Mouse (Mus musculus) midbrain, embryonic 15.5 days (tissue): ENCODE results near the gene Aagab. TPM values are rescaled to one million over a fixed set of nuclear protein-coding genes. Genes with fewer than 3 reads are reported as not detected.
A peak's percentile ranks its signal among the peaks of the same experiment; 100 is the strongest.

ENCODE experiments used
- ATAC-seq: fragments of 200-750 bp; cut with Nextera tagmentation; replicated peaks from 2 replicates; pipeline ENCODE4 v1.8.0; 2017; ENCODE audit warnings: moderate TSS enrichment
- H3K27ac ChIP-seq: fragments of 300-500 bp; sonication (generic); 2 replicates; pipeline ENCODE4 v1.5.1; 2015; ENCODE audit warnings: mild to moderate bottlenecking, inconsistent platforms
- H3K27me3 ChIP-seq: fragments of 300-500 bp; sonication (generic); replicated peaks from 2 replicates; pipeline ENCODE4 v1.6.1; 2015; ENCODE audit warnings: inconsistent platforms
- H3K36me3 ChIP-seq: fragments of 300-500 bp; sonication (generic); replicated peaks from 2 replicates; pipeline ENCODE4 v1.6.1; 2015; ENCODE audit warnings: inconsistent platforms
- H3K4me1 ChIP-seq: fragments of 300-500 bp; sonication (generic); 2 replicates; pipeline ENCODE4 v1.6.1; 2015; ENCODE audit warnings: inconsistent platforms
- H3K4me2 ChIP-seq: fragments of 300-500 bp; sonication (generic); 2 replicates; pipeline ENCODE4 v1.6.1; 2015; ENCODE audit warnings: inconsistent platforms, mild to moderate bottlenecking, moderate library complexity
- H3K4me3 ChIP-seq: fragments of 300-500 bp; sonication (generic); 2 replicates; pipeline ENCODE4 v1.5.1; 2015; ENCODE audit warnings: mild to moderate bottlenecking, inconsistent platforms
- H3K9ac ChIP-seq: fragments of 300-500 bp; sonication (generic); 2 replicates; pipeline ENCODE4 v1.6.1; 2015; ENCODE audit warnings: mild to moderate bottlenecking, inconsistent platforms
- H3K9me3 ChIP-seq: fragments of 300-500 bp; sonication (generic); 2 replicates; pipeline ENCODE4 v1.6.1; 2016; ENCODE audit warnings: inconsistent platforms
- WGBS: fragments of 180-500 bp; shearing (Covaris S2); methylation state at CpG from one replicate; pipeline ENCODE4 v1.1.7; 2015; ENCODE audit warnings: mixed read lengths; 5-methylcytosine and 5-hydroxymethylcytosine counted together
- polyA plus RNA-seq: library from polyadenylated mRNA; unstranded; fragments of >200 nt; fragmentation: Nextera tagmentation; extraction: Ambion mirVana; gene quantifications from 2 replicates; pipeline ENCODE4 v1.2.1, GENCODE M21; 2015

The Aagab gene
- polyA plus RNA-seq, 1 experiment from 2014 or later: 61.0 TPM

DNA sequence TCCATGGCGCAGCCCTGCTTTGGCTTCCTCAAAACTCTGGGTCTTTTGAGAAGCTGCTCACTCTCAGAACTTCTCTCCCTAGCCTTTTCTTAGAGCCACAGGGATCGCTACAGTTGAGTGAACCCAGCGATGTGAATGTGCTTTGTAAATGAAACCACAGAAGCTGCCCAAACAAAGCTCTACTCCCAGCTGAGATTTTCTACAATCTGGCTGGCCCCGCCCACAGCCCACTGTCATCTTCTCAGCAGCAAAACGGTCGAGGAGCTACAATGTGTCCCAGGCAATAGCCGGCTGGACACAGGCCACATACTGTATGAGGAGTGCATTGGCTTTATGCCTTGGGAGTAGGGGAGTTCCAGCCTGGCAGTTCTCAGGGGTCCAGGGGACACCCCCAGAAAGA, 51.2 kb downstream of the Aagab start:
- Histone ChIP-seq H3K9ac (no peak overlapping the region), H3K36me3 (no peaks in the 10 kb centered on the region), H3K27me3 (no peaks in the 10 kb centered on the region), H3K4me2 (no peak overlapping the region), H3K27ac (no peak overlapping the region), H3K4me1 (peaks cover 26% of the 10 kb centered on the region), H3K4me3 (no peak overlapping the region), H3K9me3 (no peaks in the 10 kb centered on the region)
- no peak for ATAC-seq
- 11% methylated on average over 7 of the region's 7 CpGs for WGBS

DNA sequence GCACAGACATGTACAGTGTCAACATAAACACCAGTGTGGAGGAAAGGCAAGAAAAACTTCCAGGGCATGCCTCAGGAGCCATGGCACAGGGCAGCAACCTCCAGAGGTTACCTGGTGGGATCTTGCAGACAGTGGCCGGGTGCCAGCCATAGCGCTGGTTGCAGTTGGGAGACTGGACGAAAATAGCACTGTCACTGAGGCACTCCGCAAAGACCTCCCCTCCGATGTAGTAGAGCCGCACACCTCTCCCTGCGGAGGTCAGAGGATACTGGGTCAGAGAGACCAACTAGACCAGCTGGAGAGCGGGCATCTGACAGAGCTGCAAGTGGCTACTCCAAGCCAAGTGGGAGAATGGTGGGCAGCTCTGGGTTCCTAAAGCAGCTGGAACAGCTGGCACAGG, 52.1 kb downstream of the Aagab start:
- no peak overlapping the region for H3K4me2 ChIP-seq
- H3K27ac ChIP-seq: no peak overlapping the region
- H3K9ac ChIP-seq: no peak overlapping the region
- H3K27me3 ChIP-seq: no peaks in the 10 kb centered on the region
- ATAC-seq: no peak
- no peak overlapping the region for H3K4me3 ChIP-seq
- H3K36me3 ChIP-seq: no peaks in the 10 kb centered on the region
- H3K9me3 ChIP-seq: no peaks in the 10 kb centered on the region
- H3K4me1 ChIP-seq: peaks cover 33% of the 10 kb centered on the region
- WGBS: 86% methylated on average over 8 of the region's 8 CpGs

DNA sequence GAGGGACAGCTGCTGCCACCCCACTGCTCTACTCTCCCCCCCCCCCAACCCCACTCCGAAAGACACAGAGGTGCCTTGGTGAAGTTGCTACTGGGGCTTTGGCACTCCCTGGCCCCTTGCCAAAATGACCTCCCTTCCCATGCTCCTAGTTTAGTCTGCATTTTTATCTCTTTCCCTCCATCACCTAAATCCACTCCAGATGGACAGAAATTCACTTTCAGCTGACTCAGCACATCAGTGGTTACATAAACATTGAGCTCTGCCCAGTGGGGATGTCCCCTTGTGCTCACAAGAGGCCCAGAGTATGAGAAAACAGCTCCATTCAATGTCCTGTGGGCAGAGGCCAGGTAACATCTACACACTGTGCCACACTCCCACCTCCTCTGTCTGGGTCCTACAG, 52.6 kb downstream of the Aagab start:
- ATAC-seq: no peak
- Histone ChIP-seq H3K36me3 (no peaks in the 10 kb centered on the region), H3K9ac (no peak overlapping the region), H3K4me2 (no peak overlapping the region), H3K4me1 (peaks cover 33% of the 10 kb centered on the region), H3K27me3 (no peaks in the 10 kb centered on the region), H3K9me3 (no peaks in the 10 kb centered on the region), H3K4me3 (no peak overlapping the region), H3K27ac (no peak overlapping the region)
- 67% methylated on average over 1 of the region's 1 CpGs for WGBS

DNA sequence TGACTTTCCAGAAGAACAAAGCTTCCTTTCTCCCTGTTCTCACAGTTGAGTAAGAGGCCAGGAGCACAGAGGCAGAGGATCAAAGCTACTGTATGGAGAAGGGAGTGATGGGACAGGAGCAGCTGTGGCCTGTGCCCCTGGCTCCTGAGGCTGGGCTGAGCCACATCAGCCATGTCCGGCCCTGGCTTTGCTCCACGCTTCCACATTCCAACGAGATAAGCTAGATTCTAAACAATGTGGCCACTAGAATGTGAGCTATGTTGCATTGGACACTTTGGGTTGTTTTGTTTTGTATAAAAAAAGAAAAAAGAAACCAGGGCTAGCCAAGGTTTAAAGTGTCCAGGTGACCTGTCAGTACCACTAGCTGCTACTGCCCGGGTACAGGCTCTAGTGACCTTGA, 54.7 kb downstream of the Aagab start:
- Histone ChIP-seq H3K36me3 (no peaks in the 10 kb centered on the region), H3K9me3 (no peaks in the 10 kb centered on the region), H3K4me1 (peaks cover 25% of the 10 kb centered on the region), H3K27me3 (no peaks in the 10 kb centered on the region), H3K4me3 (no peak overlapping the region), H3K27ac (no peak overlapping the region), H3K4me2 (no peak overlapping the region), H3K9ac (no peak overlapping the region)
- ATAC-seq: no peak
- 80% methylated on average over 4 of the region's 4 CpGs for WGBS

DNA sequence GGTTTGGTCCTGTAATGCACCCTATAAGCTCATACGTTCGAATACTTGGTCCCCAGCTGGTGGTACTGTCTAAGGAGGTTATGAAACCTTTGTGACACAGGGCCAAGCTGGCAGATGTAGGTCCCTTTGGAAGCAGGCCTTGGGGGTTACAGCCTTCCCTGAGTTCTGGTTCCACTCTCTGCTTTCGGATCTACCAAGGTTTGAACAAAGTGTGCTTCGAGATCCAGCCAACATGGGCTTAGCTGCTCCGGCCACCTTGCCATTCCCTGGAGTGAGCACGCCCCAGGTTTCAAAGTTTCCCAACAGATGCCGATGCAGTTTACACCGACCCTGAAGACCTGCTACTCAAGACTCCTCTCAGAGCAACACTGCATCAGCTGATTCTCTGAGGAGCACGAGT, 56.0 kb downstream of the Aagab start:
- ATAC-seq: no peak
- H3K27ac ChIP-seq: no peak overlapping the region

DNA sequence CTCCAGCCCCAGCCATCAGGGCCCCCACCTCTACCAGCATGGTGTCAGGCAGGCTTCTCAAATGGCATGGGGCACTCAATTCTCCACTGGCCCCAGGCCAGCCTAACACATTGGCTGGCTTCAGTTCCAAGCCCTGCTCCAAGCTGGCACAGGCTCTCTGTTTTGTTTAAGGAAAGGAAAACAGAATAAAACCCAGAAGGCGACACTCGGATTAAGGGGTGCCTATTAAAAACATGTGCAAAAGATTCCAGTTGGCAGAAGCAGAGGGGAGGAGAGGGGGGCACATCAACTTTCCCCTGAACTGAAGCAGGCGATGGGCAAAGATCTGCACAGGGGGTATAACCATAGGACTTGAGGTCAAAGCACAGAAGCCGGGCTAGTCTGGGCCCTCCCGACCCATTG, 56.5 kb downstream of the Aagab start:
- 0 out of 2 replicates have a peak, but pooled peaks have one; percentile 37 for ATAC-seq

More for the DNA sequence above, 56.0 kb downstream of the Aagab start:
- 95% methylated on average over 9 of the region's 9 CpGs for WGBS
- peaks cover 18% of the 10 kb centered on the region for H3K4me1 ChIP-seq
- H3K9me3 ChIP-seq: no peaks in the 10 kb centered on the region
- no peaks in the 10 kb centered on the region for H3K27me3 ChIP-seq
- H3K9ac ChIP-seq: no peak overlapping the region
- no peaks in the 10 kb centered on the region for H3K36me3 ChIP-seq
- H3K4me2 ChIP-seq: no peak overlapping the region
- no peak overlapping the region for H3K4me3 ChIP-seq

DNA sequence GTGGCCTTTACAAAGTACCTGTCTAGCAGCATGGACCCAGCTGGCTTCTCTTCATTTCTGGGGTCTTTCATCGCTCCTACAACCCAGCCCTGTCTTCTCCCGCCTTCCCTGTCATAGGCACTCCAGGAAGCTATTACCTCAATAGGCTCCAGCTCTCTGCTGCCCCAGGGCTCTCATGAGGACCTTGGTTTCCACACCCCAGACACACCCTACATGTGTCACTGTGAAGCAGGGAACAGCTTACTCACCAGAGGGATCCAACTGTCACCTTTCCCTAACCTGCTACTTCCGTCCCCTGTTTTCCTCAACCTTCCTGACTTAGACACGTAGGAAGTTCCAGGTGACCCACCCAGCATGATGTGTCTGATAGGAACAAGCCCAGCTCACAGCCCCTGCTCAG, 57.6 kb downstream of the Aagab start:
- no peak overlapping the region for H3K4me3 ChIP-seq
- no peak overlapping the region for H3K27ac ChIP-seq
- H3K4me1 ChIP-seq: peaks cover 14% of the 10 kb centered on the region; the same call in 1 of the 2 replicates
- no peak overlapping the region for H3K9ac ChIP-seq
- no peaks in the 10 kb centered on the region for H3K9me3 ChIP-seq
- 93% methylated on average over 4 of the region's 4 CpGs for WGBS
- no peaks in the 10 kb centered on the region for H3K36me3 ChIP-seq
- no peak for ATAC-seq
- H3K4me2 ChIP-seq: no peak overlapping the region
- no peaks in the 10 kb centered on the region for H3K27me3 ChIP-seq

More for the DNA sequence above, 56.5 kb downstream of the Aagab start:
- no peaks in the 10 kb centered on the region for H3K36me3 ChIP-seq
- H3K9me3 ChIP-seq: no peaks in the 10 kb centered on the region
- no peak overlapping the region for H3K9ac ChIP-seq
- peaks cover 16% of the 10 kb centered on the region; the same call in 1 of the 2 replicates for H3K4me1 ChIP-seq
- no peaks in the 10 kb centered on the region for H3K27me3 ChIP-seq
- 78% methylated on average over 5 of the region's 5 CpGs for WGBS
- no peak overlapping the region for H3K4me2 ChIP-seq
- no peak overlapping the region for H3K4me3 ChIP-seq
- H3K27ac ChIP-seq: no peak overlapping the region

DNA sequence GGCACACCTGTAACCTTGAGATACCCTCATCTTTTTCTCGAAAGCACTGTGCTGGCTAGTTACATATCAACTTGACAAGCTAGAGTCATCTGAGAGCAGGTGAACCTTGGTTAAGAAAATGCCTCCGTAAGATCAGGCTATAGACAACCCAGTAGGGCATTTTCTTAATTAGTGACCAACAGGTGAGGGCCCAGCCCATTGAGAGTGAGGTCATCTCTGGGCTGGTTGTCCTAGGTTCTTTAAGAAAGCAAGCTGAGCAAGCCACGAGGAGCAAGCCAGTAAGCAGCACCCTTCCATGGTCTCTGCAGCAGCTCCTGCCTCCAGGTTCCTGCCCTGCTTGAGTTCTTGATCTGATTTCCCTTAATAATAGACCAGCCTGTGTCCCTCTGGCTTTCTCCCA, 58.2 kb downstream of the Aagab start:
- H3K9me3 ChIP-seq: no peaks in the 10 kb centered on the region
- no peak overlapping the region for H3K9ac ChIP-seq
- WGBS: 92% methylated on average over 3 of the region's 3 CpGs
- no peak overlapping the region for H3K4me2 ChIP-seq
- H3K27me3 ChIP-seq: no peaks in the 10 kb centered on the region
- H3K4me1 ChIP-seq: peaks cover 17% of the 10 kb centered on the region; the same call in 1 of the 2 replicates
- no peak overlapping the region for H3K27ac ChIP-seq
- ATAC-seq: no peak
- no peaks in the 10 kb centered on the region for H3K36me3 ChIP-seq
- no peak overlapping the region for H3K4me3 ChIP-seq

DNA sequence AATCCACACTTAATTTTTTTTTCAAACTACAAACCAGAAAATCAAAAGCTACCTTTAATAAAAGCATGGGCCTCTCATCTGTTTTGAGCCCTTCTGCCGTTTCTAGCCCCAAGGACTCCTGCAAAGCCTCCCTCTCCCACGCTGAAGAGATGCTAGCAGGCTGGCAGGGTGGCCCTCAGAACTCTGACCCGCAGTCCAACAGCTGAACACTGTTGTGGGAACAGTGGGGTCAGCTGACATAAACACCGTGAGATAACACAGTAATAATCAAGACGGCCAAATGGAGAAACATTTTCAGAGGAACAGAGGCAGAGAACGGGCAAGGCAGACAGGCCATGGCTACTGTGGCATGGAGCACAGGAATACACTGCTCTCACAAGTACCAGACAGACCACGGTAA, 60.3 kb downstream of the Aagab start:
- Histone ChIP-seq H3K4me1 (peaks cover 31% of the 10 kb centered on the region), H3K9me3 (no peaks in the 10 kb centered on the region), H3K27ac (no peak overlapping the region), H3K9ac (no peak overlapping the region), H3K27me3 (no peaks in the 10 kb centered on the region), H3K4me2 (no peak overlapping the region), H3K4me3 (no peak overlapping the region), H3K36me3 (no peaks in the 10 kb centered on the region)
- ATAC-seq: no peak
- WGBS: 86% methylated on average over 7 of the region's 7 CpGs

DNA sequence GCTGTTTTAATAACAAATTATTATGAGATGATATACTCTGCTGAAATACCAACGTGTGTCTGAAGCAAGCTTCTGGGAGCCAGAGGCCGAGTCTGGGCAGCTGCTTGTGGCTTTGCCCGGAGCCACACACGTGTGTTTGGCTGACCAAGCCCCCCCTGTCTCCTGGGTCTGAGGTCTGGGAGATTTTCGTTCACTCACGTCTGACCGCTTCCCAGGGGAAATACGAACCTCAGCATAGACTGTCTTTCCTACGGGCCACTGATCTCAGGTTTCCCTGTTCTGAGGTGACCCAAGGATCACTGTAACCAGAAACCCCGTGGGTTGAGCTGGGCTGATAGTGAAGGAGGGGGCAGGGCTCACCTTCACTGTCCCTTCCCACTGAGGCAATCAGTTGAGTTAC, 60.8 kb downstream of the Aagab start:
- H3K4me1 ChIP-seq: peaks cover 31% of the 10 kb centered on the region
- no peak for ATAC-seq
- H3K27me3 ChIP-seq: no peaks in the 10 kb centered on the region
- H3K4me2 ChIP-seq: no peak overlapping the region
- no peaks in the 10 kb centered on the region for H3K9me3 ChIP-seq
- H3K36me3 ChIP-seq: no peaks in the 10 kb centered on the region
- H3K4me3 ChIP-seq: no peak overlapping the region
- 84% methylated on average over 10 of the region's 10 CpGs for WGBS
- no peak overlapping the region for H3K9ac ChIP-seq
- H3K27ac ChIP-seq: no peak overlapping the region

DNA sequence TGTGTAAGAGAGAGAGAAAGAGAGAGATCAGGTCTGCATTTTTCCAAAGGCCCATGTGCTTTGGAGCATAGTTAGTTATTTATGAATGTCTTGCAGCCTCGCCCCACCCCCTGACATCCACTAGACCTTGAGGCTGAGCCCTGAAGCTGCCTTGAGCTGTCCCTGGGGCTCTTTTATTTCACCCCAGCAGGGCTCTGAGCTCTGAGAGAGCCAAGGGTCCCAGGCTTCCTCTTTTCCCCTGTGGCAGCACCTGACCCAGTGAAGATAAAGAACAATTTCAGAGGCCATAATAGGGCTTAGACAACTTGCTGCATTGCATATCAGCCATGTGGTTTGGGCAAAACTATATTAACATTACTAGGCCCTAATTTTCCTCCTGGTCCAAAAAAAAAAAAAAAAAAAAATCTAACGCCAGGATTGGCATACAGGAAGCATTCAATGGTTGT, 61.9 kb downstream of the Aagab start:
- Histone ChIP-seq H3K4me1 (peaks cover 29% of the 10 kb centered on the region), H3K9ac (no peak overlapping the region), H3K4me3 (no peak overlapping the region), H3K27ac (no peak overlapping the region), H3K36me3 (no peaks in the 10 kb centered on the region), H3K27me3 (no peaks in the 10 kb centered on the region), H3K9me3 (no peaks in the 10 kb centered on the region), H3K4me2 (no peak overlapping the region)
- WGBS: 82% methylated on average over 2 of the region's 2 CpGs
- ATAC-seq: no peak

DNA sequence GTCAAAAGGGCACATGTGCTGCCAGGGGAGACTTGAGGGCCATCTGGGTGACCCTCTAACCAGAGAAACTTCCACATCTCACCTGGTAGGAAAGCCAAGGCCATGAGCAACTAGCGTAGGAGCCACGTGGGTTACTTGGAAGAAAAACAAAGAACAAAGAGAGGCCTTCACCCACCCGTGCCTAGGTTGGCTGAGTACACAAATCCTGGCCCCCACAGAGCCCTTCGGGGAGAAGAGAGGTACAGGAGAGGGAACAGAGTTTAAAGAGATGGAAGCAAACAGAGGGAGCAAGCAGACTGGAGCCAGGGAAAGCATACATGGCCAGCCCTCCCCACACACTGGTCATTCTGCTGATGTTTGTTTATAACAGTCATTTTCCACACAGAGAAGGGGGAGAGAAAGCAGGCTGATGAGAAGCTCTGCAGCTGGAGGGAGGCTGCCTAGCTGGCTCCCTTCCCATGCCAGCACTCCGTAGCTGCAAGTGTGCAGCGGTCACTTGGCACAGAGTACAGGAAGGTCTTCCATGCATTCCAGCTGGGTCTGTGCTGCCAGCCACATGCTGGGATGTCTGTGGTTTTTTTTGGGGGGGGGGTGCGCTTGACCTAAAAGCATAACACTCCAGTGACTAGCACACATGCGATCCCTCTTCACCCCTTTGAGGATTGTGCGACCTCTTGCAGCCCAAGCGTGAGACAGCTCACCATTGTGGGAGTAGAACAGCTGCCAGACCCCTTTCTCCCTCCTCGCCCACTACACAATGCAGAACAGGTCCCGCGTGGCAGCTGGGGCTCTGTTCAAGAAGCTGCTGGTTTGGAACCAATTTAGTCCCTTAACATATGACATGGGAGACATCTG, 62.6 kb downstream of the Aagab start:
- Histone ChIP-seq H3K27ac (no peak overlapping the region), H3K4me1 (peaks cover 28% of the 10 kb centered on the region)

More for the DNA sequence above, 62.6 kb downstream of the Aagab start:
- no peak overlapping the region for H3K4me3 ChIP-seq
- WGBS: 26% methylated on average over 13 of the region's 13 CpGs
- no peak for ATAC-seq
- no peaks in the 10 kb centered on the region for H3K9me3 ChIP-seq
- no peaks in the 10 kb centered on the region for H3K36me3 ChIP-seq
- H3K4me2 ChIP-seq: no peak overlapping the region
- no peak overlapping the region for H3K9ac ChIP-seq
- no peaks in the 10 kb centered on the region for H3K27me3 ChIP-seq
